Mouse (Mus musculus) spleen, adult 2 months (tissue): ENCODE measurements around the gene Prkaca.

Experiments
- CTCF ChIP-seq: fragments of 200-500 bp; IDR thresholded peaks from 2 replicates; pipeline ENCODE4 v1.5.1; 2011; ENCODE audit warnings: mild to moderate bottlenecking, inconsistent platforms; ENCODE audit not compliant: insufficient read depth, insufficient read length, insufficient replicate concordance; ENCODE audit errors: extremely low read depth
- POLR2A ChIP-seq: fragments of 200-500 bp; IDR thresholded peaks from 2 replicates; pipeline ENCODE4 v1.6.1; 2011; ENCODE audit warnings: low read depth, low read length, inconsistent platforms

- TF ChIP-seq POLR2A (no peak), CTCF (no peak)
Measured at GRCm38 (mm10) chr8:84002957-84003611, 30.3 kb downstream of the Prkaca start.
